Mouse (Mus musculus): ENCODE results near the gene Nckap5l.
"Not testable (repeated sequence)": the region's sequence is repeated elsewhere in the genome, so short reads cannot be mapped to it uniquely, and the experiment has no call there.

The Nckap5l gene

GRCm38 (mm10) chr15:99393386-99394252 lies 63.9 kb downstream of the Nckap5l start:
- DNase-seq, result peak in 1 of 2 experiments; percentile 64

- DNase-seq, result peak; percentile 98 to 99
Measured at GRCm38 (mm10) chr15:99392486-99393385, 64.8 kb downstream of the Nckap5l start, which contains the start of gene Tmbim6. TSS of gene Tmbim6 (plus strand) at chr15:99392882.

GRCm38 (mm10) chr15:99391975-99392374 lies 65.6 kb downstream of the Nckap5l start:
- no peak for DNase-seq

GRCm38 (mm10) chr15:99390472-99391401 lies 66.8 kb downstream of the Nckap5l start:
- DNase-seq, result no peak

GRCm38 (mm10) chr15:99387976-99388375 lies 69.6 kb downstream of the Nckap5l start:
- DNase-seq, result no peak

GRCm38 (mm10) chr15:99386796-99387195 lies 70.8 kb downstream of the Nckap5l start:
- DNase-seq, result no peak

- not testable (repeated sequence) for DNase-seq
Measured at GRCm38 (mm10) chr15:99386110-99386509, 71.4 kb downstream of the Nckap5l start.

- DNase-seq, result no peak
Measured at GRCm38 (mm10) chr15:99384071-99384470, 73.5 kb downstream of the Nckap5l start.

- no peak for DNase-seq
Measured at GRCm38 (mm10) chr15:99382893-99383292, 74.7 kb downstream of the Nckap5l start.

- DNase-seq, result no peak
Measured at GRCm38 (mm10) chr15:99376240-99376639, 81.3 kb downstream of the Nckap5l start.

- DNase-seq, result no peak
Measured at GRCm38 (mm10) chr15:99375581-99375980, 82.0 kb downstream of the Nckap5l start.

GRCm38 (mm10) chr15:99375036-99375435 lies 82.5 kb downstream of the Nckap5l start:
- DNase-seq, result no peak

GRCm38 (mm10) chr15:99372761-99373160 lies 84.8 kb downstream of the Nckap5l start:
- no peak for DNase-seq
